Mouse (Mus musculus) leukemia stem cell, adult 10-12 weeks (primary cell): ENCODE results near the gene Ccn5. TPM values are rescaled to one million over a fixed set of nuclear protein-coding genes. Genes with fewer than 3 reads are reported as not detected.

Experiments used
- polyA plus RNA-seq: library from polyadenylated mRNA; stranded (reverse); fragments of >175 nt; gene quantifications from 2 replicates; pipeline ENCODE4 v1.2.3, GENCODE M21; 2012; ENCODE audit warnings: low replicate concordance

Gene Ccn5
- polyA plus RNA-seq, result 0.89 and 1.5 TPM in 2 replicates

DNA sequence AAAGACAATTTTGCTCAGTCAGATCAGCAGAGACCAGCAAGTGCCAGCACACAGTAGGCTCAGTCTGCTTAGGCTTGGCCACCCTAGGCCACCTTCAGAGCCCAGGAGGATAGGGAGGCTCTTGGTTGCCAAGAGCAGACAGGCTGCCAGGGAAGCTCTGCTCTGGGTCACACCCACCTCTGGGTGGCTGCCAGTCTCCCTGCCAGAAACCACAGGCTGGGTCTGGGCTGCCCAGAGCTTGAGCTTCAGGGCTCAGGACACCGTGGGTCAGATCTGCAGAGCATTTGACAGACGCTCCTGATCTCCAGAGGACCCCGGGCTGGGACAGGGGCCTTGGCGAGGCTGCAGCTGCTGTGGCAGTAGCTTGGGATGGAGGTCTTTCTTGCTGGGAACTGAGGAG, at the start of gene Ccn5:
Gene Ccn5, plus strand, starts transcription at position 255 of the 400 bp plus-strand sequence.

DNA sequence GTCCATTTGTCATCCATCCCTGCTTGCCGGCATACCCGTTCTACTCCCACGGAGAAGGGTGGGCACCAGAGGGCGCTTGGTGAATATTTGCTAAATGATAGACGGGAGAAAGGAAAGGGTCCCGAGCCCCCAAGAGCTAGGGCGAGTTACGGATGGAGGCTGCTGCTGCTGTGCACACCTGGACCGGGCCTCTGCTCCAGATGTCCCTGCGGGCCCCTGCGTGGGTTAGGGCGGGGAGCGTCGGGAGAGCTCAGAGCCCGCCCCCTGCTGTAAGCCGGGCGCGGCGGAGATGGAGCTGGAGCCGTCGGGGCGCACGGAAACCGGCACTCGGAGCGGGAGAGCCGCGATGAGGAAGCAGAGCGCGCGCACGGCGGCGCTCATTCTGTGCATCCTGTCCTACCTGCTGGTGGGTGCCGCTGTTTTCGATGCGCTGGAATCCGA, 32.8 kb downstream of the Ccn5 start, which contains the start of gene Kcnk15:
Gene Kcnk15, plus strand, starts transcription at position 191 of the 441 bp plus-strand sequence.

Other genes starting within 250 kb of the Ccn5 start
- gene Ttpal, start 218.5 kb upstream of the Ccn5 start, polyA plus RNA-seq, result 17.9 and 83.9 TPM in 2 replicates
- 41.8 and 151 TPM in 2 replicates for gene Serinc3, start 175.7 kb upstream of the Ccn5 start, polyA plus RNA-seq
- 601 and 817 TPM in 2 replicates for gene Pkig, start 162.5 kb upstream of the Ccn5 start, polyA plus RNA-seq
- gene Ada, start 70.6 kb upstream of the Ccn5 start, polyA plus RNA-seq, result 8.4 and 21.7 TPM in 2 replicates
- gene Kcnk15, start 32.8 kb downstream of the Ccn5 start, polyA plus RNA-seq, result not detected in 2 replicates
- gene Rims4, start 97.8 kb downstream of the Ccn5 start, polyA plus RNA-seq, result not detected in 2 replicates
- gene Ywhab, start 174.1 kb downstream of the Ccn5 start, polyA plus RNA-seq, result 41.7 and 48.9 TPM in 2 replicates
- not detected in 2 replicates for gene Pabpc1l, start 204.6 kb downstream of the Ccn5 start, polyA plus RNA-seq
- 7.5 and 23.7 TPM in 2 replicates for gene Stk4, start 249.5 kb downstream of the Ccn5 start, polyA plus RNA-seq